Mouse (Mus musculus) WW6 (cell line): ENCODE results near the gene Tmem106b.
A peak's percentile ranks its signal among the peaks of the same experiment; 100 is the strongest.

Experiments
- DNase-seq: peaks from one replicate; pipeline ENCODE4 v3.0.0-alpha.2; 2013; ENCODE audit warnings: low read depth, low spot score

The Tmem106b gene

DNA sequence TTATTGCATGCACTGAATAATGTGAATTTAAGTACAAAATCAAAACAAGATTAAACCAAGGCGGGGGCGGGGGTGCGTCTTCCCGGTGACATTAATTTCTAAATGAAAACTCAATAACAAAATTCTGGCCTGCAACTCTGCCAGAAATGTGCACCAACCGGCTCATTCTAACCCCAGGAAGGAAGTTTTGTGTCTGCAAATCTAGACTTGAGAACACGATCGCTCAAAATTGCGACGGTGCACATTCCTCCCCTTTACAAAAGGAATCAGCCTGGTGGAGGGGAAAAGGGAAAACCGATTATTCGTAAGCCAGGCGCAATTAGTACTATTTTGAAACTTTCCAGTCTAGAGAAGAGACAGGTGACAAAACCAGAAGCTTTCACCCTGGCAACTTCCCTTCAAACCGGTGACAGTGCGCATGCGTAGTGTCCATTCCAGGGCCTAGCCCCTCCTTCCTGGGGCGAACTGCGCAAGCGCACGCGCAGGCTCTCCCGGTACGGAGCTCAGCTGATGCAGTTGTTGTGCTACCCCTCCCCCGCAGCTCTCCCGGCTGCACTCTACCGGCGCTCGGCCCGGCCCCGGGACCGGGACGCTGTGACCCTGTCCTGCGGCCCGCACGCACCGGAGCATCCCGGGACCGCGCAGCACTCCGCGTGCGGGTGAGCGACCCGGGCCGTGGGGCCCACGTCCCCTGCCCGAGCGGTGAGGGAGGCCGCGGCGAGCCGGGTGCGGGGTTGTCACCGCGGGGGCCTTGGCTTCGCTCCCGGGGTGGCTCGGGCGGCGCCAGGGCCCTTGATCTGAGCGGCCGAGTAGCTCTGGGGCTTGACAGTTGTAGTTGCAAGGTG is at the start of gene Tmem106b:
TSS of gene Tmem106b (plus strand) at position 458 of the 845 bp plus-strand sequence.
- DNase-seq = peak; percentile 88

DNA sequence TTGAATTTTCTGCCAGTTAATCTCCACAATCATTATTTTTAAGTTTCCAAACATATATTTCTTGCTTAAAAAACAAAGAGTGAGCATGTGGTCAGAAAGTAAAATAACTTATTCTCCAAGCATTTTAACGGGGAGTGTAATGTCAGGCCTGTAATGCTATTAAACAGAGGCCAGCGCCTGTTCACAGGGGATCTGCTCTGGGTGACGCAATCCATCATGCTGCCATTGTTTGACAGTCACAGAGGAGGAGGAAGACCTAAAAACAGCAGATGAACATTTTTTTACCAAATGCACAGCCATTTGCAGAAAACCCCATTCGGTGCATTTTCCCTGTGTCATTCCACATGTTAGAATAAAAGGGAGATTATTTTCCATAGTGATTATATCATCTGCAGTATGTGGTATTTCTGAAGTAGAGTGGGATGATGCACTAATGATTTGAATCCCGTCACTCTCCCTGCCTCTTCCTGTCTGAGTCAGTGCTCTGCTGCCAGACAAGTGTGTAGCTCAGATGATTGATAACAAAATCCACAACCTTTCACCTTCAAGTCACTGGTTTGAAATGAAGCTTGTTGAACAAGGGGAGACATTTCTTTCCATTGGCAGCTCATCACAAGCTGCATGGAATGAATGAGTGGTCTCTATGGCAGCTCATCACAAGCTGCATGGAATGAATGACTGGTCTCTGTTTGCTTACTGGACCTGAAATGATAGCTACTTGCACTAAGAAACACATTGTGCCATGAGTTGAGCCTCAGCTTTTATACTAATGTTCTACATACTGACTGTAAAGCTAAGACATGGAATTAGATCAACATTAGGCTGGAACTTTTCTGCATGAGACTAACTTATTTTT is 48.1 kb upstream of the Tmem106b start:
- DNase-seq = no peak

DNA sequence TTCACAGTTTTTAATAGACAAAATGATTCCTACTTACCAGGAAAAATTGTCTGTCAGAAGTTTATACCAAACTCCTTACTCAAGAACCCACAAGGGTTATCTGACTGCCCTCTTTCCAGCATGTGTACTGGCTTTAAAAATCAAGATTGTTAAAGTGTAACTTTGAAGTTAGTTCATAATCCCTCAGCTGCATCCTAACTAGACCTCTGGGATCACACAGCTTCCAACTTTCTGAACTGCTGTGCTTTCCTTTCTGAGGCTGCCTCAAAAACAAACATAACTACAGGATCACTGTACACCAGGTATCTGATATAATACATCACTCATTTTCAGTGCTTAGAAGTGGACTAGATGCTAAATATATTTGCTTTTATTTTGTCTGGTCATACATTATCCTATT is 39.0 kb upstream of the Tmem106b start:
- DNase-seq = no peak

DNA sequence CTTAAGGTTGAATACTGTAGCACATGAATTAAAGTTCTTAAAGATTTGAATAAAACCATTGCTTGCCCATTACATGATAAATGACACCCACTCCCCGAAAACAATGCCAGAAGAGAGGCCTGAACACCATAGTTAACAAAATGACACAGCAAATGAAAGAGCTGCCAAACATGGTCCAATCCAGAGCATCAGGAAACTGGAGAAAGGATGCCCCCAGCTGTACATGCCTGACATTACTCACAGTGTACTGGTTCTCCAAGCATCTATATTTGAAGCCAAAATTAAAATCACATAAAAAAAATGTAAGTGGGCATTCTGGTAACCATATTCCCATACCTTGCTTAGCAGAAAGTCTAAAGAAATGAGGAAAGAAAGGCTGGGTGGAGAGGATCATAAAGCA is 38.6 kb upstream of the Tmem106b start:
- DNase-seq = no peak

DNA sequence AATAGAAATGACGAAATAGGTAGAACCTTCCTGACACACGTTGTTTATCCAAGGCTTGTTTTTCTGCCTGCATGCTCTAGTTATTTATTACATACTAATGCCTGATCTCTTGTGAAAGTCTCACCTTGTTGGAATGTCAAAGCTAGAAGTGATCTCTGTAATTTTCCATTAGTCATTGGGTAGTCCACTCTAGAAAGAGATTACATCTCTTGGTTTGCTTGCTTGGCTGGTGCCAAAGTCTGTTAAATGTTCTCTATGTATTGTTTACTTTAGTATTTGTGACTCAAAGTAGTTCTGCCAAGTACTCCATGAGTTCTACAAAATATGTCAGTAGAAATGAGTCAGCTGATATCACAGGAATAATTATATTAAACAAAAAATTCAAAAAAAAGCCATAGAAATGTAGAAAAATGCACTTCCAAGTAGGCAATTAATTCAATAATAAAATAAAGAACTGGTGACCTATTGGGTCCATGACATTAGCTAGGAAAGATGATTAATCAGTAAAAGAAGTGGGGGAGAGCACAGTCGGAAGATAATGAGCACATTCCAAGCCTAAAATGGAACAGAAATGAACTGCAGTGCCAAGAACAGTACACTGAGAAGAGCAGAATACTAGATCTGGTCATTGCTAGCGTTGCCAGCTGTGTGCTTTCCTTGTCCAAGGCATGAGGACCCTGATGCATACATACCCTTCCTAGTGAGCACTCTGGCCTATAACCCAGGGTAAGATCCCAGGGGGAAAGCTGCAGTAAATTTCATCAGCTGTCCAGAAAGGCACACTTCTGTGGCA is 17.0 kb upstream of the Tmem106b start:
- DNase-seq = no peak

DNA sequence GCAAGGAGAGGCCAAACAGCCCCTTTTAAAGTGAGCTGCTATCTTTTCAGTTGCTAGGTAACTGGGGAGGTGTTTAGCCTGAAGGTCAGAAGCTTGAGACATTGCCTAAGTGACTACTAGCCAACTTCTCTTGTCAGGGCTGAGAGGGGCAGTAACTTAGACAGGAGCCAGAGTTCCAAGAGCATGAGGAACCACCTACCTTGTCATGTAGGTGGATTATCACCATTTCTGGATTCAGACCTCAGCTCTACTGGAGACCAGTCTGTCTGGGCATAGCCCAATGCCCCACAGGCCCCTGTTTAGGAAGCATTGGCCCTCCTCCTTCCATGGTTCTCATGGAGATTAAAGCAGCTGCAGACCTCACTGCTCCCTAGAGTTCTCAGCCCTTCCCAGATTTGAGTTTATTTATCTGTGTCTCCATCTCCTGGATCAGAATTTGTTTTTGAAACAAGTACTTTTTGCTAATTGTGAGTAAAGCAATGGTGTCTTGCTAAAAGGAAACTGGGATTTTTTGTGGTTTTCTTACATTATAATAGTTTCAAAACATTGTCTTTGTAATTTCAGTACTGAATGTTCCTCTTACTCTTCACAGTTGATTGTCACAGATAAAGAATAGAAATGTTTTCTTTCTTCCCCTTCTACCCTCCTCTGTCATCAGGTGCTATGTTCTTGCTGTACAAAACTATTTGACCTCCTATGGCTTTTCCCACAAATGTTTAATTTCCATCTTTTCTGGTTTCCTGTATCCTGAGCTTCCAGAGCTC is 8.1 kb upstream of the Tmem106b start:
- DNase-seq = no peak

DNA sequence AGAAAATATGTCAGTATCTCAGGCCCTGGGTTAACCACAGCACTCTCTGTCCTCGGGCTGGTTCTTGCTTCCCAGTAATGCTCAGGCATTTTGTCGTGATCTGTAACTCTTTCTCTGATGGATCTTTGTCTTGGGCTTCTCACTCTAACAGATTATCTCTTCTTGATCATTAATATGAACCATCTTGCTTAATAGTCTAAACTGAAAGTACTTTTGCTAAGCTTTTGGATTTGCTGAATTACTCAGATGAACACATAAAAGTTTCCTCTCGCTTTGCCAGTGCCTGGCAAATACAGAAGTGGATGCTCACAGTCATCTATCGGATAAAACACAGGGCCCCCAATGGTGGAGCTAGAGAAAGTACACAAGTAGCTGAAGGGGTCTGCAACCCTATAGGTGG is 7.5 kb upstream of the Tmem106b start:
- DNase-seq = no peak

DNA sequence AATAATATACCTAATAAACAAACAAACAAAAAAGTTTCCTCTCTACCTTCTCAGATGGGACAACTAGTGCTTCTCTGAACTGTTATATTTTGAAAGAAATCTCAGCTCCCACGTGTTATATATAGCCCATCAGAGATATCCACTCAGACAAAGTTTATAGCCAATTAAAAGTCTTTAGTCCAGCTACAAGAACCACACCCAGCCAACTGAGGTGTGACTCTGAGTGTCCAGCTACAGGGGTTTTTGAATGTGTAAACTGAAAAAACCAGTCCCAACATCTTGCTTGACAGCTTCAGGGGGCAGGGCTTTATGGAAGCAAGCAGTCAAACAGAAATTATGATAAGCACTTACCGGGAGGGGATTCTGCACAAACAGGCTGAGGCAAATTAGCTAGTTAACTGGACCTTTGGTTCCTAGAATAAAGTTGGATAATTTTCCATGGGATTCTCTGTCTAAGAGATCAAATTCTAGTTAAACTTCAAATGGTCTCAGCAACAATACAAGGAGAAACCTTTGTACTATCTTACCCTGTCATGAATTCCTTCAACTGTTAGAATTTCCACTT is 6.8 kb upstream of the Tmem106b start:
- no peak for DNase-seq

DNA sequence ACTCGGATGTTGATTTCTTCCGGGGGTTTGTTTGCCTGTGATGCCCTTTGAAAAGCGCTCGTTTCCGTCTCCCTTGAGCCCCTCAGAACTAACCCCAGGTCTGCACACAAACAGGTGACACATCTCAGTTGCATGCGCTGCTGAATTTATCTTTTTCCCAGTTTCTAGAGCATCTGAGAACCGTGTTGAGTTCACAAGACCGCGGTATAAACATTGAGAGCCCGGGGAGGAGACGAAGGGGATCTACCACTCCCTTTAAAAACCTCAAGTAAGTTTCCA is 527 bp downstream of the Tmem106b start:
- no peak for DNase-seq

DNA sequence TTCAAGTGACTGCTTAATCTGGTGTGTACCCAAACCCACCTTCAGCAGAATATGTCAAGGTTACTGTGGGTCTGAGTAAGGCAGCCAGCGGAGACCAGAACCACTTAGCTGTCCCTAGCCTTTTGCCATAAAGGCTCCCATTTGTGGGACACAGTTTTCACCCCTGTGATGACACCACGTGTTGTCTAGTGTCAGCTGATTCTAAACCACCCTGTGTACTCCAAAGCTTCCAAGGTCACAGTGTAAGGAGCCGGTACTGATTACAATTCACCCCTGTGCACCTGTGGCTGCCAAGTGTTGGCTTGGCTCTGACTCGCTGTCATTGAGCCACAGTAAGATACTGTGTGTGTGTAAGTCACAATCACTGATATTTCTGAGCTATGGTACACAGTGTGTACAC is 926 bp downstream of the Tmem106b start:
- DNase-seq = no peak

DNA sequence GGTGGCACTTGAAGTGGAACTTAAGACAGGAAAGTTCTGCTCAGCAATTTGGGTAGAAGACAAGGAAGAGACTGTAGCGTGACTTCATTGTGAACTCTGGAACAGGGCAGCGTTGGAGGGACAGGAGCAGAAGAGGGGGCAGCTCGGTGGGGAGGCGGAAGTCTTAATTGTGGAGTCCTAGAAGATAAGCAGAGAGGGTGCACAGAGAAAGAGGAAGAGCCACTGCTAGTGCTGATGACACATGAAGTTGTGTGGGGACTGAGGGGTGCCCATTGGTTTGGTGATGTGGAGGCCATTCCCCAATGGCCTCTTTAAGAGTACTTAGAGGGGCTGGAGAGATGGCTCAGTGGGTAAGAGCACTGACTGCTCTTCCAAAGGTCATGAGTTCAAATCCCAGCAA is 3.5 kb downstream of the Tmem106b start:
- no peak for DNase-seq

DNA sequence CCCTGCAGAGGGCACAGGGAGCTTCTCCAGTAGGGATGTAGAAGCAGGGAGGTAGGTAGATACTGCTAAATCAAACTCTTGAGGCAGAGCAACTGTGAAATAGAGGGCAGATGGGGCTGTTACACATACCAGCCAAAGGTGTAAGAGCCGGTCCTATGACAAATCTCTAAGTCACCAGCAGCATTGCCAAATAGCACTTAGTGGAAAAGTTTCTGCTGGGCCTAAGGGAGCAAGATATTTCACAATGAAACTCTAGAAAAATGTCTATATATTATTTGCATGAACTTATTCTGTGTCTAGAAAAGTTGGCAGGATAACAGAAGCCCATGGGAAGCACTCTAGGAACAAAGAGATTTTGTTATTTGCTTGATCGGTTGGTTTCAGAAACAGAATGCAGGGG is 4.3 kb downstream of the Tmem106b start:
- DNase-seq = no peak

DNA sequence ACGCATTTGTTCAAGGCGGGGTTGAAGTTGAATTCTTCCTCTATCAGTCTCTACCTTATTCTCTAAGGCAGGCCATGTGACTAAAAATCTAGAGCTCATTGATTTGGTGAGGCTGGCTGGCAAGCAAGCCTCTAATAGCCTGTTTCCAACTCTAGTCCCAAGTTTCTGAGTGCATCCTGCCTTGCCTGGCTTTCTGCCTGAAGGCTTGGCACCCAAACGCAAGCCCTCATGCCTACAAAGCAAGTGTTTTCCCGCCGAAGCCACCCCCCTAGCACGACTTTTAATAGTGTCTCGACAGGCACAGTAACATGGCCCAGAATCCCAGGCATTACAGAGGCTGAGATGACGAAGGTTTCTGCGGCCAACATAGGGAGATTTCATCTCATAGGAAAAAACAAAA is 13.3 kb downstream of the Tmem106b start:
- DNase-seq = no peak

DNA sequence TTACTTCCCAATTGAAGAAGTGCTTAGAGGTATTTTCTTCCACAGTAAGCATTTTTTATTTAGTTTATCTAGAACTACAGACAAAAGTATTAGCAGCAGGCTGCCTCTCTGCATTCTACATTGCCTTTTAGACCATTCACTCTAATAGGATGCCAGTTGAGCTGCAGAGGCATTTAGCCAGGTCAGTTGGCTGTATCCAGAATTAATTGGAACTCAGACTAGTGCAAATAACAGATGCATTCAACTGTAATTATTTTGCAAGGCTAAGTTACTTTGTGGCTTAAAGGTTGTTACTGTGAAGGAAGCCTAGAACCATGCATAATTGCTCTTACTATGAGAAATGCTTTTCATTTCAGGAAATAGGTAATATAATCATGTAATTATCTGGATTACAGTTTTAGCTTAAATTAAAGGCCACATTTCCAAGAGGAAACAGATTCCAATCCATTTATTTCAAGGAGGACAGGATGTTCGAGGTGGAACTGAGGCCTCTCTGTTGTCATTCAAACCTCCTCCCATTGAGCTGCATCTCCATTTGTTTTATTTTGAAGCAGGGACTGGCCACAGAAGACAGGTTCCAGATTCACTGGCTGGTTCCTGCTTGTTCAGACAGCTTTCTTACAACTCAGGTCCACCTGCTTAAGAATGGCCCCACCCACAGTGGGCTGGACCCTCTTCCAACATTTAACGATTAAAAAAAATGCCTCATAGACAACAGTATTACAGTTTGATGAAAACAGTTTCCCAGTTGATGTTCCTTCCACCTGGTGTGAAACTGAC is 27.3 kb downstream of the Tmem106b start:
- DNase-seq = no peak

DNA sequence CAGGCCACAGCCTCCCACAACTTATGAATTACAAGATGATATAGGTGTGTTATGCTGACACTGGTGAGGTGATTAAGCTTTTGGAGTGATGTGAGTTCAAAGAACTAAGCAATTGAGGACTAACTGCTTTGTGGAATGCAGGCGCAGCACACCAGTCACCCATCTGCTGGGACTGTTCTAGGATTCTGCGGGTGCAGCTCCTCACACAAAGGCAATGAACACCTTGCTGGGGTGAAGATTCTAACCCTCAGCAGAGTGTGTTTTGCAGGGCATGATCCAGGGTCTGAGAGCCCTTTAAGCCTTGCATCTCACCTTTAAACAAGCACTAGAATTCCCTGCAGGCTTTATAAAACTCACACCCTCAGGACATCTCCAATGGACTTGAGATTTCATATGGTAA is 30.6 kb downstream of the Tmem106b start:
- DNase-seq = no peak

DNA sequence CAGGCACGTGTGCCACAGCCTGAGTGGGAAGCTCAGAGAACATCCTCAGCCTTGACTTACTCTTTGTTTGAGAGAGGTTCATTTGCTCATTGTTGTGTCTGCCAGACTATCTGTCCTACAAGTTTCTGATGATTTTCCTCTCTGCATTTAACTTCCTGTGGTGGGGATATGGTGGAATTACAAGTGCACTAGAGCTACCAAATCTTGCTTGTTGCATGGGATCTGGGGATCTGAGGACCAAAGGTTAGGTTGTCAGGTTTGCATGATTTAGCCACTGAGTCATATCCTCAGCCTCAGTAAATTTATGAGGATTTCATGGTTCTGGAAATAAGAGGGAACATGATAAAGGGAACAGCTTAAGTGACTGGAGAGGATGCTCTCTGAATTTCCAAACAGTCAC is 39.1 kb downstream of the Tmem106b start:
- no peak for DNase-seq

DNA sequence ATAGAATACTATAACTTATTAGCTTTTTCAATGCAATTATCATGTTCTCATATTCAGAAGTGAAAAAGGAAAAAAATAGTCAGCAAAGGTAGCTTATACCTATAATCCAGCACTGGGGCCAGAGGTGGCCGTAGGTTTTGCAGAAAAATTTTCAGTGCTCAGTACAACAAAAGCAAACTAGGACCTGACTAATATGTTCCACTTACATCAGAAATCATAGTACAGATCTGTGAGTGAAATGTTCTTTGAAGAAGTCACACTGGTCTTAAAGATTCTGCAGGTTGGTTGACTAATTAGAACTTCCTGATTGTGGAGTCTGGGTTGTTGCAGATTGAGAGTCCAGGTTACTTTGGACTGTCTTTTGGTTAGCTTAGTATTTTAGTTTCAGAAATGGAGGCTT is 67.7 kb downstream of the Tmem106b start:
- no peak for DNase-seq
